Mouse (Mus musculus) olfactory bulb, adult 2 months (tissue): ENCODE results near the gene Cryba1. TPM values are rescaled to one million over a fixed set of nuclear protein-coding genes. Genes with fewer than 3 reads are reported as not detected.

Experiments used
- H3K27ac ChIP-seq: fragments of 200-500 bp; 2 replicates; pipeline ENCODE4 v1.5.1; 2012; ENCODE audit warnings: low read depth, low read length; ENCODE audit not compliant: insufficient read depth
- H3K4me1 ChIP-seq: fragments of 200-500 bp; 2 replicates; pipeline ENCODE4 v1.6.1; 2012; ENCODE audit warnings: low read length; ENCODE audit not compliant: control insufficient read depth, insufficient read depth
- H3K4me3 ChIP-seq: fragments of 200-500 bp; 2 replicates; pipeline ENCODE4 v1.5.1; 2012; ENCODE audit warnings: mild to moderate bottlenecking, low read depth, low read length, moderate library complexity; ENCODE audit not compliant: insufficient read depth
- CTCF ChIP-seq: fragments of 200-500 bp; IDR thresholded peaks from 2 replicates; pipeline ENCODE4 v1.5.1; 2012; ENCODE audit warnings: low read depth, mild to moderate bottlenecking, low read length, moderate library complexity; ENCODE audit not compliant: insufficient read depth
- POLR2A ChIP-seq: fragments of 200-500 bp; IDR thresholded peaks from 2 replicates; pipeline ENCODE4 v1.6.1; 2012; ENCODE audit warnings: mild to moderate bottlenecking, low read depth, low read length, moderate library complexity; ENCODE audit not compliant: insufficient read depth
- WGBS: fragments of 180-500 bp; shearing (Covaris S2); methylation state at CpG from one replicate; pipeline ENCODE4 v1.1.7; 2018; 5-methylcytosine and 5-hydroxymethylcytosine counted together
- polyA plus RNA-seq: library from polyadenylated mRNA; stranded (reverse); fragments of >200 nt; gene quantifications from 2 replicates; pipeline ENCODE4 v1.2.4, GENCODE M21; 2012; ENCODE audit warnings: low replicate concordance; ENCODE audit not compliant: missing spikeins, insufficient read depth, insufficient read length

The Cryba1 gene
- polyA plus RNA-seq, 1 experiment: not detected

GRCm38 (mm10) chr11:77728587-77728986, 3.5 kb upstream of the Cryba1 start:
- WGBS: 42% methylated on average over 2 of the region's 2 CpGs
- H3K4me1 ChIP-seq: no peaks in the 10 kb centered on the region
- TF ChIP-seq CTCF (no peak), POLR2A (no peak)
- H3K4me3 ChIP-seq: no peak overlapping the region
- no peak overlapping the region for H3K27ac ChIP-seq

- Histone ChIP-seq H3K4me1 (no peaks in the 10 kb centered on the region), H3K27ac (no peak overlapping the region), H3K4me3 (no peak overlapping the region)
- TF ChIP-seq CTCF (no peak), POLR2A (no peak)
- WGBS: 69% methylated on average over 7 of the region's 7 CpGs
Measured at GRCm38 (mm10) chr11:77724766-77725165, 317 bp downstream of the Cryba1 start.

- Histone ChIP-seq H3K27ac (no peak overlapping the region), H3K4me1 (no peaks in the 10 kb centered on the region), H3K4me3 (no peak overlapping the region)
- TF ChIP-seq POLR2A (no peak), CTCF (no peak)
- 92% methylated on average over 4 of the region's 4 CpGs for WGBS
Measured at GRCm38 (mm10) chr11:77721389-77721788, 3.7 kb downstream of the Cryba1 start.

- TF ChIP-seq POLR2A (no peak), CTCF (no peak)
- no peak overlapping the region for H3K27ac ChIP-seq
- 97% methylated on average over 2 of the region's 2 CpGs for WGBS
- no peaks in the 10 kb centered on the region for H3K4me1 ChIP-seq
- H3K4me3 ChIP-seq: no peak overlapping the region
Measured at GRCm38 (mm10) chr11:77719055-77719454, 6.0 kb downstream of the Cryba1 start.

- WGBS: 97% methylated on average over 3 of the region's 3 CpGs
Measured at GRCm38 (mm10) chr11:77713736-77714135, 11.3 kb downstream of the Cryba1 start.

GRCm38 (mm10) chr11:77709039-77709438, 16.0 kb downstream of the Cryba1 start:
- WGBS: 50% methylated on average over 3 of the region's 3 CpGs

More at GRCm38 (mm10) chr11:77713736-77714135, 11.3 kb downstream of the Cryba1 start:
- Histone ChIP-seq H3K4me3 (no peak overlapping the region), H3K4me1 (no peaks in the 10 kb centered on the region), H3K27ac (no peak overlapping the region)
- TF ChIP-seq POLR2A (no peak), CTCF (no peak)

GRCm38 (mm10) chr11:77705920-77706319, 19.2 kb downstream of the Cryba1 start:
- Histone ChIP-seq H3K27ac (no peak overlapping the region), H3K4me3 (no peak overlapping the region), H3K4me1 (no peaks in the 10 kb centered on the region)
- 90% methylated on average over 3 of the region's 3 CpGs for WGBS
- no peak for TF ChIP-seq POLR2A
- no peak for TF ChIP-seq CTCF

More at GRCm38 (mm10) chr11:77709039-77709438, 16.0 kb downstream of the Cryba1 start:
- no peak overlapping the region for H3K27ac ChIP-seq
- H3K4me1 ChIP-seq: no peaks in the 10 kb centered on the region
- no peak overlapping the region for H3K4me3 ChIP-seq
- TF ChIP-seq POLR2A (no peak), CTCF (no peak)

- no peak for TF ChIP-seq CTCF
- H3K4me1 ChIP-seq: no peaks in the 10 kb centered on the region
- WGBS: 11% methylated on average over 2 of the region's 2 CpGs
Measured at GRCm38 (mm10) chr11:77697232-77697631, 27.9 kb downstream of the Cryba1 start.

GRCm38 (mm10) chr11:77693026-77693425, 32.1 kb downstream of the Cryba1 start:
- no peak for TF ChIP-seq POLR2A
- no peak for TF ChIP-seq CTCF
- H3K27ac ChIP-seq: no peak overlapping the region
- WGBS: 82% methylated on average over 3 of the region's 3 CpGs
- H3K4me3 ChIP-seq: no peak overlapping the region
- H3K4me1 ChIP-seq: no peaks in the 10 kb centered on the region

More at GRCm38 (mm10) chr11:77697232-77697631, 27.9 kb downstream of the Cryba1 start:
- Histone ChIP-seq H3K4me3 (no peak overlapping the region), H3K27ac (no peak overlapping the region)
